Mouse (Mus musculus) hindbrain, postnatal 0 days (tissue): ENCODE measurements around the gene Ofcc1. TPM values are rescaled to one million over a fixed set of nuclear protein-coding genes. Genes with fewer than 3 reads are reported as not detected.
A peak's percentile ranks its signal among the peaks of the same experiment; 100 is the strongest.

Source experiments
- ATAC-seq: fragments of 200-750 bp; cut with Nextera tagmentation; 2 replicates; pipeline ENCODE4 v1.8.0; 2017; ENCODE audit warnings: mild to moderate bottlenecking, moderate TSS enrichment, moderate library complexity
- DNase-seq: peaks from one replicate; pipeline ENCODE4 v3.0.0-alpha.2; 2015; ENCODE audit warnings: low spot score
- H3K27ac ChIP-seq: fragments of 300-500 bp; sonication (generic); 2 replicates; pipeline ENCODE4 v1.5.1; 2014; ENCODE audit warnings: mild to moderate bottlenecking
- H3K27me3 ChIP-seq: fragments of 300-500 bp; sonication (generic); 2 replicates; pipeline ENCODE4 v1.6.1; 2014; ENCODE audit warnings: low read length, mixed read lengths; ENCODE audit not compliant: insufficient read depth
- H3K36me3 ChIP-seq: fragments of 300-500 bp; sonication (generic); 2 replicates; pipeline ENCODE4 v1.6.1; 2014; ENCODE audit warnings: low read length, mixed read lengths; ENCODE audit not compliant: insufficient read depth
- H3K4me1 ChIP-seq: fragments of 300-500 bp; sonication (generic); 2 replicates; pipeline ENCODE4 v1.6.1; 2014; ENCODE audit warnings: antibody characterized with exemption, low read length, mixed read lengths; ENCODE audit not compliant: insufficient read depth
- H3K4me2 ChIP-seq: fragments of 300-500 bp; sonication (generic); 2 replicates; pipeline ENCODE4 v1.6.1; 2014; ENCODE audit warnings: low read depth, mild to moderate bottlenecking, low read length, moderate library complexity, mixed read lengths
- H3K4me3 ChIP-seq: fragments of 300-500 bp; sonication (generic); 2 replicates; pipeline ENCODE4 v1.5.1; 2014; ENCODE audit warnings: low read length
- H3K9ac ChIP-seq: fragments of 300-500 bp; sonication (generic); replicated peaks from 2 replicates; pipeline ENCODE4 v1.6.1; 2014; ENCODE audit warnings: mild to moderate bottlenecking, low read length, moderate library complexity, mixed read lengths
- H3K9me3 ChIP-seq: fragments of 300-500 bp; sonication (generic); 2 replicates; pipeline ENCODE4 v1.6.1; 2016; ENCODE audit warnings: low read length, mixed read lengths
- CTCF ChIP-seq: IDR thresholded peaks from 2 replicates; pipeline ENCODE4 v1.5.1; 2016; ENCODE audit warnings: antibody characterized with exemption, control low read depth, low read depth
- WGBS: fragments of 180-500 bp; shearing (Covaris S2); extraction: QIAGEN DNeasy Blood & Tissue Kit; methylation state at CpG from one replicate; pipeline ENCODE4 v1.1.7; 2014; 5-methylcytosine and 5-hydroxymethylcytosine counted together
- polyA plus RNA-seq: library from polyadenylated mRNA; unstranded; fragments of >200 nt; fragmentation: Nextera tagmentation; extraction: Ambion mirVana; gene quantifications from 2 replicates; pipeline ENCODE4 v1.2.1, GENCODE M21; 2015
- total RNA-seq: library from RNA; depleted of rRNA; stranded (reverse); fragments of >200 nt; gene quantifications from 2 replicates; pipeline ENCODE4 v1.2.3, GENCODE M21; 2014

Gene Ofcc1
- total and polyA plus RNA-seq, 2 experiments from 2014 or later, result 0.11 to 0.78 TPM

GRCm38 (mm10) chr13:40263087-40263807, 98.0 kb downstream of the Ofcc1 start:
- TF ChIP-seq CTCF, result no peak
- Histone ChIP-seq H3K9me3 (no peaks in the 10 kb centered on the region), H3K4me3 (no peak overlapping the region), H3K4me1 (no peaks in the 10 kb centered on the region), H3K27me3 (no peaks in the 10 kb centered on the region), H3K4me2 (no peak overlapping the region; the same call in 1 of the 2 replicates), H3K27ac (no peak overlapping the region), H3K36me3 (no peaks in the 10 kb centered on the region), H3K9ac (no peak overlapping the region)
- DNase-seq (peak; percentile 31), ATAC-seq (no peak; the same call in 1 of the 2 replicates)
- whole genome bisulfite sequencing, result 60% methylated on average over 16 of the region's 16 CpGs

GRCm38 (mm10) chr13:40258757-40259156, 102.5 kb downstream of the Ofcc1 start:
- H3K27me3 ChIP-seq, result no peaks in the 10 kb centered on the region
- no peak overlapping the region for H3K4me2 ChIP-seq
- H3K36me3 ChIP-seq, result no peaks in the 10 kb centered on the region
- no peaks in the 10 kb centered on the region for H3K4me1 ChIP-seq
- no peak for TF ChIP-seq CTCF
- H3K9me3 ChIP-seq, result no peaks in the 10 kb centered on the region
- H3K4me3 ChIP-seq, result no peak overlapping the region
- H3K9ac ChIP-seq, result no peak overlapping the region
- no peak for DNase-seq
- no peak for ATAC-seq
- WGBS, result 72% methylated on average over 5 of the region's 5 CpGs
- no peak overlapping the region for H3K27ac ChIP-seq

DNA sequence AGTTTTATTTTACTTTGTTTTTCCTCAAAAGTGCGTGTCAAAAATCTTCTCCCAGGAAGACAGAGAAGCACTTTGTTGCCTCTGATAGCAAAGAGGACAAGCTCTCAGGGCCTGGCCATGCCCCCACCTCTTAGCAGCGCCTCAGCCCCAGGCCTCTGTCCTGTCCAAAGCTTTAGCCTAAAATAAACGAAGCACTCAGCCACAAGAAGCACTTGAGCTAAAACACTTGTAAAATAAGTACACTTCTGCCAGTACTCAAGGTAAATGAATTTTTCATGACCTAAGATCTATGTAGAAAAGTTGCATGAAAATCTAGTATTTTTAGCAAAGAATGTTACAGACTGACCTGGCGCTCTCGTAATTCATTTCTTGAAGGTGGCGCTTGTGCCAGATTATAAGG, 117.4 kb downstream of the Ofcc1 start:
- no peaks in the 10 kb centered on the region for H3K36me3 ChIP-seq
- H3K9me3 ChIP-seq, result no peaks in the 10 kb centered on the region
- no peaks in the 10 kb centered on the region for H3K27me3 ChIP-seq
- H3K27ac ChIP-seq, result no peak overlapping the region
- no peak overlapping the region for H3K4me2 ChIP-seq
- no peak for TF ChIP-seq CTCF
- ATAC-seq, result no peak
- no peak overlapping the region for H3K4me3 ChIP-seq
- no peak overlapping the region for H3K9ac ChIP-seq
- no peaks in the 10 kb centered on the region for H3K4me1 ChIP-seq
- WGBS, result 88% methylated on average over 6 of the region's 6 CpGs
- DNase-seq, result no peak

GRCm38 (mm10) chr13:40236356-40236755, 124.9 kb downstream of the Ofcc1 start:
- ATAC-seq (no peak), DNase-seq (no peak)
- Histone ChIP-seq H3K27me3 (no peaks in the 10 kb centered on the region), H3K36me3 (no peaks in the 10 kb centered on the region), H3K4me1 (no peaks in the 10 kb centered on the region), H3K9me3 (no peaks in the 10 kb centered on the region), H3K4me3 (no peak overlapping the region), H3K27ac (no peak overlapping the region), H3K9ac (no peak overlapping the region), H3K4me2 (no peak overlapping the region)
- 63% methylated on average over 3 of the region's 3 CpGs for WGBS
- TF ChIP-seq CTCF, result no peak

GRCm38 (mm10) chr13:40208314-40208713, 152.9 kb downstream of the Ofcc1 start:
- no peak for ATAC-seq
- no peak overlapping the region for H3K4me3 ChIP-seq
- 46% methylated on average over 9 of the region's 9 CpGs for WGBS
- H3K27ac ChIP-seq, result no peak overlapping the region
- no peaks in the 10 kb centered on the region for H3K27me3 ChIP-seq
- H3K9ac ChIP-seq, result no peak overlapping the region
- H3K4me1 ChIP-seq, result no peaks in the 10 kb centered on the region
- peak; percentile 18 for DNase-seq
- no peaks in the 10 kb centered on the region for H3K36me3 ChIP-seq
- no peaks in the 10 kb centered on the region for H3K9me3 ChIP-seq
- TF ChIP-seq CTCF, result no peak
- no peak overlapping the region for H3K4me2 ChIP-seq

GRCm38 (mm10) chr13:40181786-40182185, 179.5 kb downstream of the Ofcc1 start:
- no peak overlapping the region for H3K27ac ChIP-seq
- H3K4me1 ChIP-seq, result no peaks in the 10 kb centered on the region
- no peak for TF ChIP-seq CTCF
- WGBS, result 75% methylated on average over 3 of the region's 3 CpGs
- ATAC-seq (no peak), DNase-seq (no peak)
- no peak overlapping the region for H3K9ac ChIP-seq
- H3K4me3 ChIP-seq, result no peak overlapping the region
- H3K36me3 ChIP-seq, result no peaks in the 10 kb centered on the region
- no peaks in the 10 kb centered on the region for H3K27me3 ChIP-seq
- H3K4me2 ChIP-seq, result no peak overlapping the region
- no peaks in the 10 kb centered on the region for H3K9me3 ChIP-seq

GRCm38 (mm10) chr13:40171775-40172174, 189.5 kb downstream of the Ofcc1 start:
- Histone ChIP-seq H3K9me3 (no peaks in the 10 kb centered on the region), H3K27me3 (no peaks in the 10 kb centered on the region), H3K4me2 (no peak overlapping the region), H3K36me3 (no peaks in the 10 kb centered on the region), H3K9ac (no peak overlapping the region), H3K4me1 (no peaks in the 10 kb centered on the region), H3K27ac (no peak overlapping the region), H3K4me3 (no peak overlapping the region)
- no peak for TF ChIP-seq CTCF
- 83% methylated on average over 4 of the region's 4 CpGs for WGBS
- ATAC-seq, result no peak
- DNase-seq, result no peak
